Mouse (Mus musculus): ENCODE results near the gene Gpd1.
A peak's percentile ranks its signal among the peaks of the same experiment; 100 is the strongest.
"Not testable (repeated sequence)": the region's sequence is repeated elsewhere in the genome, so short reads cannot be mapped to it uniquely, and the experiment has no call there.

Gene Gpd1

GRCm38 (mm10) chr15:99717386-99718334 lies at the start of gene Gpd1:
Gene Gpd1, plus strand, starts transcription at chr15:99717515.
- DNase-seq: no peak

- DNase-seq: no peak
Observed at GRCm38 (mm10) chr15:99667544-99667943, 49.8 kb upstream of the Gpd1 start.

DNA sequence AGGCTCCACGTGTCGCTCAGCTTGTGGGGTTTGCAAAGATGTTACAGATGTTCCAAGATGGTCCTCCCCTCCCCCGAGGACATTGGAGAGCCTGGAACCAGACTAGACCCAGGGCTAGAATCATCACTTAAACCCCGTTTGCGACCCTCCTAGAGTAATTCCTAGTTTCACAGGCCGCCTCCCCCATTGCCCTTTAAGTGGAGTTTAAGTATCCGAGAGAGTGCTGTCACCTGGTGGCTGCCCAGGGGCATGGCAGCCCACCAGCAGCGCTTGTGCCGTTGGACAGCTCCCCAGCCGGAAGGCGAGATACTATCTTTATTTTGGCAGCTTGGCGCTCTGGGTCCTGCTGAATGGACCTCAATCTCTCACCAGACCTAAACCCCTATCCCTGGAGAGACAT lies 48.4 kb upstream of the Gpd1 start:
- DNase-seq: peak; percentile 77 to 79

- DNase-seq: no peak
Observed at GRCm38 (mm10) chr15:99669392-99669791, 47.9 kb upstream of the Gpd1 start.

DNA sequence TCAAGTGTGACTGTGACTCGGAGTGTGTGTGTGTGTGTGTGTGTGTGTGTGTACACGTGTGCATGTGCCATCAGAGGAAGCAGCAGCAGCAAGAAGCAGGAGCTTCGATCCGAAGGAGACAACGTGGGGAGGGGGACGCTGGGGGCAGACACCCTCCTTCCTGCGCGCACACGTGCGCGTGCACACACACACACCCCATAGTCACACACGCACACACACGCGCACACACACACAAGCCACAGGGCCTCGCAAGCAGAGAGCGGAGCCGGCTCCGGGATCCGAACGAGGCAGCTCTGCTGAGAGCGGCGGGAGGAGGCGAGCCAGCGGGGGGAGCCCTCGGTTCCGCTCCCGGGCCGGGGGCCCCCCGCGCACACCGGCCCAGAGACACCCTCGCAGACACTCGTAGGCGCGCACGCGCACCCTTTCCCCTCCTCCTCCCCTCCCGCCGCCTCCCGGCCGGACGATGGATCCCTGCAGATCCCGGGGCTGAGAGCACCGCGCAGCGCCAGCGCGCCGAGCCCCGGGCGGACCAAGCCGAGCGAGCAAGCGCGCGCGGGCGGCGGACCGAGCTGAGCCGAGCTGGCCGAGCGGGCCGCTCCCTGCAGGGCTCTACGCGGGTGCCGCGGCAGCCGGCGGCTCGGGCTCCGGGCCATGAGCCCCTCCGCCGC lies 47.0 kb upstream of the Gpd1 start, which contains the start of gene Asic1:
Gene Asic1, plus strand, starts transcription at position 215 of the 668 bp plus-strand sequence.
- peak in 1 of 2 experiments; percentile 17 for DNase-seq

- DNase-seq: no peak
Observed at GRCm38 (mm10) chr15:99670964-99671670, 46.2 kb upstream of the Gpd1 start.

GRCm38 (mm10) chr15:99671783-99672182 lies 45.5 kb upstream of the Gpd1 start:
- no peak for DNase-seq

DNA sequence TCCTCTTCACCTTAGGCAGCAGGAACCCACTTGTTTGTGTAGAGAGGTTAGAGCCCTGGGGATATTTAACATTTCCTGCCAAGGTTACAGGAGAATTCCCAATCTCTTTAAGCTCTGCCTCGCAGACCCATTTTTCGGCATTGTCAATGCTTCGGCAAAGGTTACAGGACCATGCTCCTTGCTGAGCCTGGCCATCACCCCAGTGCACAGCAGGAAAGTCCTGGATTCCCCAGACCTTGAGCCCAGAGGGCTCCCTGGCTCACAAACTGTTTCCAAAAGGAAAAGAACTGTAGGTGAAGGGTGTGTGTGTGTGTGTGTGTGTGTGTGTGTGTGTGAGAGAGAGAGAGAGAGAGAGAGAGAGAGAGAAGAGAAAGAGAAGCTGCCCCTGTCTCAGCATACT lies 42.4 kb upstream of the Gpd1 start:
- no peak for DNase-seq

DNA sequence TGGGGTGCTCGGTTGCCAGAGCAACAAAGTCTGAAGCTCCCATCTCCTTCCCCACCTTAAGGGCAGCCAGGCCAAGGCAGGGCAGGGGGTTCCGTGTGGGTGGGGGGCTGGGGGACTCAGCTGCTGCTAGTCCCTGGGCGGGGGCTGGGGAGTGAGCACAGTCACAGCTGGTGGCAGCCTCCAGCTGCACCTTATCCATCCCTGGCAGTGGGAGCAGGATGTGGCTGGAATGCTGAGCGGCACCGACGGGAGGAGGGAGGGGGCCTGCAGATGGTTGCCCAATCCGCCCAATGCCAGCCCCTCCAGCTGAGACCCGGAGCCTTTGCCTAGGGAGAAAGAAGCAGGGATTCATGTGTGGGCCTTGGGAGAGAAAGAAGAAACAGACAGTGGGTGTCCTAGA lies 40.2 kb upstream of the Gpd1 start:
- no peak for DNase-seq

DNA sequence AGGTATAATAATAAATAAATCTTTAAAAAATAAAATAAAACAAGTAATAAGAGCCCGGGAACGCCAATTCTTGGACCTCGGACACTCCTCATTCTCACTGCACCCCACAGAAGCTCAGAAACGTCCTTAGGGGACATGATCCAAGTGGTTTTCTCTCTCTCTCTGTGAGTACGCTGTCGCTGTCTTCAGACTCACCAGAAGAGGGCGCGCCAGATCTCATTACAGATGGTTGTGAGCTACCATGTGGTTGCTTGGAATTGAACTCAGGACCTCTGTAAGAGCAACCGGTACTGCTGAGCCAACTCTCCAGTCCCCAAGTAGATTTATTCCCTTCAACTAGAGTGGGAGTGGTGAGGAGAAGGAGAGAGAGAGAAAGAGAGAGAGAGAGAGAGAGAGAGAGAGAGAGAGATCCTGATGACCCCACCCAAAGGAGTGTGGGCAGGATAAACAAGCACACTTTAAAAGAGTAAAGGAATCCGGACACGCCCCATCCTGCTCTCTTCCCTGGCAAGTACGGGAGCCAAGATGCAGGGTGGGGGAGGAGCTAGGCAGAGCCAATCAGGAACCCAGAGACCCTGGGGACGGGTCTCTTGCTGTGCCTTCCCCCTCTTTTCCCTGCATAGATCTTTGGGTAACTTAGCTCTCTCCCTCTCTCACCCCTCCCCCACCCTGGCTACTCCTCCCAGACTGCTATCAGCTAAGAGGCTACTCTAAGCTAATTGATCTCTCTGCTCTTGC lies 39.1 kb upstream of the Gpd1 start:
- DNase-seq: peak; percentile 54 to 58

- no peak for DNase-seq
Observed at GRCm38 (mm10) chr15:99679008-99679407, 38.3 kb upstream of the Gpd1 start.

GRCm38 (mm10) chr15:99682880-99683279 lies 34.4 kb upstream of the Gpd1 start:
- DNase-seq: peak; percentile 56 to 64

- DNase-seq: no peak
Observed at GRCm38 (mm10) chr15:99684156-99684555, 33.2 kb upstream of the Gpd1 start.

DNA sequence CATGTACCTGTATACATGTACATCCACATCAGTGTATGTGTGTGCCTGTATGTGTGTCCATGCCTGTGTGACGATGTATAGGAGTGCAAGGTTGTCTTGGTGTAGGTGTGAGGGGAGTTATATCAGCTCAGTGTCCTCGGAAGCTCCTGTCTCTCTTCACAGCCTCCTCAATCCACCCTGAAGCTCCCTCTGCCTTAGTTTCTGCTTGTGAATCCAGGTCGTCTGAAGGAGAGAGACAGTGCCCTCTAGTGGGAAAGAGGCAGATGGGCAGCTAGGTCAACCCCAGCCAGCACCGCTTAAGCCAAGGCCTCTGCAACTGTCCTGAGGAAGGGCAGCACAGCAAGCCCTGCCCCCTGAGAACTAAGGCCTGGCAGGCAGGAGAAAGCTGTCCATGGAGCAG lies 28.6 kb upstream of the Gpd1 start:
- DNase-seq: peak; percentile 50 to 54

DNA sequence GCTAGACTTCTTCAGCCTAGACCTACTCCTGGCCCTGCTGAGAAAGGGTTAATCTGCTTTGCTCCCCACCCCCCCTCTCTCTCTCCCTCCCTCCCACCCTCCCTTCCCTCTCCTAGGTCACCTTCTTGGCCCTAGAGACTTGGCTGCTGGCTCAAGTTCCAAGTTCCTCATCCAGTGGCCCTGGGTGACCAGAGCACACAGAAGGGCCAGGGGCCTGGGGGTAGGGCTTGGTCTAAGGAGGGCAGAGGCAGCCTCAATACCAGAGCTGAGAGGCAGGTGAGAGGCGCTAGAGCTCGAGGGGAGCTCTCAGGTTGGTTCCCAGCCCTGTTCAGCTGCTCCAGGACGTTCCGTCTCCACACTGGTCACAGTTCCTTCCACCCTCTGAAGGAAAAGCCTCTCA lies 26.4 kb upstream of the Gpd1 start:
- no peak for DNase-seq

- no peak for DNase-seq
Observed at GRCm38 (mm10) chr15:99691976-99692375, 25.3 kb upstream of the Gpd1 start.

GRCm38 (mm10) chr15:99697309-99697708 lies 20.0 kb upstream of the Gpd1 start:
- no peak for DNase-seq

DNA sequence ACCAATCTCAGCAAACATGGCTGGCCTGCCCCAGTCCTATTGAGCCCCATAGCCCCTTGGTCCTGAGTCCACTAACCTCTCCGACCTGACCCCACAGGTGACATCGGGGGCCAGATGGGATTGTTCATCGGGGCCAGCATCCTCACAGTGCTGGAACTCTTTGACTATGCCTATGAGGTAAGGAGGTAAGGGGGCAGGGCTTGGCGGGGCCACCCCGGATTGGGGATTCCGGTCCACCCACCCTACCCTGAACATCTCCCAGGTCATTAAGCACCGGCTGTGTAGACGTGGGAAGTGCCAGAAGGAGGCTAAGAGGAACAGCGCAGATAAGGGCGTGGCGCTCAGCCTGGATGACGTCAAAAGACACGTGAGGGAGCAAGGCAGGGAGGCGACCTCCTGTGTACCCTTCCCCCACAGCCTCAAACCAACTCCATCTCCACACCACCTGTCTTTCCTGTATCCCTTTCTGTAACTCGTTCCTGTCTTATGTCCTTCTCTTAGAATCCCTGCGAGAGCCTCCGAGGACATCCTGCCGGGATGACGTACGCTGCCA lies 18.7 kb upstream of the Gpd1 start:
- DNase-seq: peak; percentile 57 to 66

- no peak for DNase-seq
Observed at GRCm38 (mm10) chr15:99699715-99700114, 17.6 kb upstream of the Gpd1 start.

DNA sequence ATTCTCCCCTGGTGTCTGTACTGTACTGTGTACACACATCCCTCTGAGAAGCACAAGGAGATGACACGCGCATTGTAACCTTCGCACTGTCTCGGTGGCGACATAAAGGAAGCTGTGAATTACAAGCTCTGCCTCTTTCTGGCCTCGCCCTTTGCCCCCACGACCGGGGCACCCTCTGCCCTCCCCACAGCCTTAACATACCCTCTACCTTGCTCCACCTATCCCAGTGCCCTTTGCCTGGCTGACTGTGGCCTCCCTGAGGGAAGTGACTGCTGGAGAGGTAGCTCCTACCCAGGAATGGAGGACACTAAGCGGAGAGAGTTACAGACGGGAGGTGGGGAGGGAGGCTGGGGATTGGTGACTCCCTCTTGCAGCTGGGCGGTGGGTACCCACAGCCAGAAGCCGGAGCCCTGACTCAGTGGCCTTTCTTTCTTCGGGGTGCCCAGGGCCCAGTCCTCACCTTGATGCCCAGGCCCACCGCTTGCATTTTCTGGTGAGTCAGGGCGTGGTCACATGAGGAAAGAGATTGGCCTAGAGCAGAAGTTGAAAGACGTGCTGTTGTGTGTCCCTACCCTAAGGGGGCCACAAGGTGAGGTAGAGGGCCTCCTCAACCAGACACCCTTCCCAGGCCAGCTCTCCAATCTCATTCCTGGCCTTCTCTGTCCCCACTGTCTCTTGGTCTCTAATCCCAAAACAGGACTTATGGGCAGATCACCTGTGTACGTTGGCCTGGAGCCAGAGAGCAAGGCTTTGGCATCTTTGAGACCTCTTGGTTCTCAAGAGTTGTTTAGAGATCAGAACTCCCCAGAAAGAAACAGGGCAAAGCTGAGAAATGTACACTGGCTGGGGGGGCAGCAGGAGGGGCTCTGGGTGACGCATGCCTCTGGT lies 16.9 kb upstream of the Gpd1 start:
- no peak for DNase-seq

- DNase-seq: not testable (repeated sequence)
Observed at GRCm38 (mm10) chr15:99701640-99701998, 15.7 kb upstream of the Gpd1 start.
